Mouse (Mus musculus): Measurements from ENCODE around the gene Gm40193.

- TF ChIP-seq POLR2A (IDR thresholded peaks at IDR 0.05; ENCODE audit: borderline replicate concordance, extremely low read depth, insufficient read depth, insufficient read length, poor library complexity, severe bottlenecking): no peak
- TF ChIP-seq CTCF (IDR thresholded peaks at IDR 0.05; ENCODE audit: borderline replicate concordance, extremely low read depth, insufficient read depth, insufficient read length): peak; percentile 15; the same call in 1 of the 2 replicates
Measured at GRCm38 (mm10) chr11:70520178-70520769, 12.5 kb downstream of the Gm40193 start.
